Mouse (Mus musculus): ENCODE data around the gene Cyp3a44.
"Not testable (repeated sequence)": the region's sequence is repeated elsewhere in the genome, so short reads cannot be mapped to it uniquely, and the experiment has no call there.

The Cyp3a44 gene

GRCm38 (mm10) chr5:145805796-145806195 lies at the start of gene Cyp3a44:
Gene Cyp3a44, minus strand, starts transcription at chr5:145805874.
- DNase-seq: not testable (repeated sequence)

- DNase-seq: peak; percentile 1
Measured at GRCm38 (mm10) chr5:145800229-145800628, 5.4 kb downstream of the Cyp3a44 start.

GRCm38 (mm10) chr5:145793232-145793631 lies 12.4 kb downstream of the Cyp3a44 start:
- not testable (repeated sequence) for DNase-seq

GRCm38 (mm10) chr5:145737512-145737911 lies 68.2 kb downstream of the Cyp3a44 start:
- DNase-seq: not testable (repeated sequence)
